Mouse (Mus musculus) left cerebral cortex, postnatal 36 days (tissue): ENCODE measurements around the gene Flad1. TPM values are rescaled to one million over a fixed set of nuclear protein-coding genes. Genes with fewer than 3 reads are reported as not detected.

ENCODE experiments used
- DNase-seq, 2 experiments: peaks; one replicate each; pipeline ENCODE4 v3.0.0; 2021 to 2022; ENCODE audit warnings: low spot score in 2 of 2, mixed read lengths in 1 of 2
- intact Hi-C: fragments of 180-260 bp; cut with DNase I; formaldehyde crosslinking; loops from one replicate; pipeline ENCODE4 v1.15.1; 2025
- total RNA-seq, 2 experiments: library from RNA; stranded (reverse); gene quantifications; 2 replicates each; pipeline ENCODE4 v1.2.3; 2021

The Flad1 gene
- total RNA-seq, 2 experiments from 2014 or later: 31.0 to 32.5 TPM

- no peak for DNase-seq
- intact Hi-C loops: no loop called here
Measured at GRCm38 (mm10) chr3:89406887-89407286, 4.8 kb downstream of the Flad1 start.

GRCm38 (mm10) chr3:89402693-89403092 is 9.0 kb downstream of the Flad1 start, which contains the start of gene Lenep:
Gene Lenep, minus strand, starts transcription at chr3:89402793.
- DNase-seq: no peak
- intact Hi-C loops: no loop called here

- intact Hi-C loops: no loop called here
- DNase-seq: no peak
Measured at GRCm38 (mm10) chr3:89401329-89401728, 10.3 kb downstream of the Flad1 start.

- intact Hi-C loops: no loop called here
- no peak for DNase-seq
Measured at GRCm38 (mm10) chr3:89396654-89397005, 15.0 kb downstream of the Flad1 start.

GRCm38 (mm10) chr3:89395806-89396653 is 15.6 kb downstream of the Flad1 start:
- no peak for DNase-seq
- intact Hi-C loops: no loop called here

- intact Hi-C loops: no loop called here
- DNase-seq: no peak
Measured at GRCm38 (mm10) chr3:89395419-89395805, 16.3 kb downstream of the Flad1 start.

- intact Hi-C loops: no loop called here
- peak in 1 of 2 experiments; percentile 54 for DNase-seq
Measured at GRCm38 (mm10) chr3:89394894-89395256, 16.8 kb downstream of the Flad1 start.

- peak; percentile 49 to 60 for DNase-seq
- intact Hi-C loops: no loop called here
Measured at GRCm38 (mm10) chr3:89394006-89394893, 17.4 kb downstream of the Flad1 start, which contains the start of gene Zbtb7b. Gene Zbtb7b, minus strand, starts transcription at chr3:89394776.

GRCm38 (mm10) chr3:89393605-89394004 is 18.1 kb downstream of the Flad1 start:
- DNase-seq: peak; percentile 94 to 97
- intact Hi-C loops: no loop called here

GRCm38 (mm10) chr3:89392871-89393311 is 18.8 kb downstream of the Flad1 start:
- intact Hi-C loops: no loop called here
- no peak for DNase-seq

- intact Hi-C loops: no loop called here
- peak; percentile 43 to 52 for DNase-seq
Measured at GRCm38 (mm10) chr3:89391663-89392511, 19.8 kb downstream of the Flad1 start.

GRCm38 (mm10) chr3:89390699-89391662 is 20.7 kb downstream of the Flad1 start:
- intact Hi-C loops: no loop called here
- DNase-seq: no peak

- intact Hi-C loops: no loop called here
- no peak for DNase-seq
Measured at GRCm38 (mm10) chr3:89390111-89390515, 21.6 kb downstream of the Flad1 start.

- intact Hi-C loops: no loop called here
Measured at GRCm38 (mm10) chr3:89388901-89389740, 22.5 kb downstream of the Flad1 start.

GRCm38 (mm10) chr3:89388134-89388881 is 23.4 kb downstream of the Flad1 start:
- intact Hi-C loops: no loop called here
- no peak for DNase-seq

More at GRCm38 (mm10) chr3:89388901-89389740, 22.5 kb downstream of the Flad1 start:
- DNase-seq: no peak

GRCm38 (mm10) chr3:89387632-89388031 is 24.0 kb downstream of the Flad1 start:
- no peak for DNase-seq
- intact Hi-C loops: no loop called here
